Mouse (Mus musculus): Measurements from ENCODE around the gene Rabgef1.

GRCm38 (mm10) chr5:130254164-130255016 lies 82.8 kb downstream of the Rabgef1 start:
- TF ChIP-seq TAL1 (conservative IDR thresholded peaks at IDR 0.05; ENCODE audit: low read depth, low read length) (no peak), CTCF (IDR thresholded peaks at IDR 0.05; ENCODE audit: low read depth, low read length) (no peak), GATA1 (IDR thresholded peaks at IDR 0.05; ENCODE audit: borderline replicate concordance, low read length) (no peak), GATA2 (IDR thresholded peaks at IDR 0.05; ENCODE audit: borderline replicate concordance, low read depth, low read length) (no peak), POLR2AphosphoS5 (IDR thresholded peaks at IDR 0.05; ENCODE audit: insufficient replicate concordance, low read depth, low read length) (no peak)

Measured in G1E (cell line).